Mouse (Mus musculus) stomach, postnatal 0 days (tissue): ENCODE results near the gene Psme2. TPM values are rescaled to one million over a fixed set of nuclear protein-coding genes. Genes with fewer than 3 reads are reported as not detected.

Experiments
- ATAC-seq: fragments of 200-750 bp; cut with Nextera tagmentation; 2 replicates; pipeline ENCODE4 v1.8.0; 2017; ENCODE audit not compliant: low FRiP score, low TSS enrichment
- DNase-seq: peaks from one replicate; pipeline ENCODE4 v3.0.0-alpha.2; 2016; ENCODE audit warnings: low spot score
- H3K27ac ChIP-seq: fragments of 300-500 bp; sonication (generic); replicated peaks from 2 replicates; pipeline ENCODE4 v1.5.1; 2014; ENCODE audit warnings: mild to moderate bottlenecking, control low read depth
- H3K27me3 ChIP-seq: fragments of 300-500 bp; sonication (generic); 2 replicates; pipeline ENCODE4 v1.6.1; 2014; ENCODE audit warnings: low read length; ENCODE audit not compliant: control insufficient read depth, insufficient read depth
- H3K36me3 ChIP-seq: fragments of 300-500 bp; sonication (generic); 2 replicates; pipeline ENCODE4 v1.6.1; 2014; ENCODE audit warnings: low read length, mixed read lengths; ENCODE audit not compliant: control insufficient read depth, insufficient read depth
- H3K4me1 ChIP-seq: fragments of 300-500 bp; sonication (generic); replicated peaks from 2 replicates; pipeline ENCODE4 v1.6.1; 2014; ENCODE audit warnings: antibody characterized with exemption; ENCODE audit not compliant: control insufficient read depth, insufficient read depth
- H3K4me2 ChIP-seq: fragments of 300-500 bp; sonication (generic); replicated peaks from 2 replicates; pipeline ENCODE4 v1.6.1; 2014; ENCODE audit warnings: low read depth, mild to moderate bottlenecking, control low read depth, moderate library complexity
- H3K4me3 ChIP-seq: fragments of 300-500 bp; sonication (generic); 2 replicates; pipeline ENCODE4 v1.5.1; 2014; ENCODE audit warnings: low read depth, low read length, control low read depth
- H3K9ac ChIP-seq: fragments of 300-500 bp; sonication (generic); 2 replicates; pipeline ENCODE4 v1.6.1; 2014; ENCODE audit warnings: mild to moderate bottlenecking, low read length, control low read depth, mixed read lengths
- H3K9me3 ChIP-seq: fragments of 300-500 bp; sonication (generic); 2 replicates; pipeline ENCODE4 v1.6.1; 2016; ENCODE audit warnings: low read length; ENCODE audit not compliant: control insufficient read depth
- CTCF ChIP-seq: IDR thresholded peaks from 2 replicates; pipeline ENCODE4 v1.5.1; 2016; ENCODE audit warnings: antibody characterized with exemption, low read depth, mild to moderate bottlenecking, moderate library complexity
- EP300 ChIP-seq: optimal IDR thresholded peaks from 2 replicates; pipeline ENCODE3; 2016; ENCODE audit warnings: antibody characterized with exemption
- WGBS: fragments of 180-500 bp; shearing (Covaris S2); extraction: QIAGEN DNeasy Blood & Tissue Kit; methylation state at CpG from one replicate; pipeline ENCODE4 v1.1.7; 2014; 5-methylcytosine and 5-hydroxymethylcytosine counted together
- polyA plus RNA-seq: library from polyadenylated mRNA; unstranded; fragments of >200 nt; fragmentation: Nextera tagmentation; extraction: Ambion mirVana; gene quantifications from 2 replicates; pipeline ENCODE4 v1.2.1, GENCODE M21; 2015

The Psme2 gene
- 268 and 316 TPM in 2 replicates for polyA plus RNA-seq

- Histone ChIP-seq H3K27me3 (no peaks in the 10 kb centered on the region), H3K4me3 (peak within 1 kb of the TSS; percentile 72), H3K9me3 (no peaks in the 10 kb centered on the region), H3K27ac (peak within 1 kb of the TSS; percentile 96), H3K4me1 (peaks cover 2% of the 10 kb centered on the region; the same call in 1 of the 2 replicates), H3K9ac (peak within 1 kb of the TSS; percentile 91), H3K4me2 (peak within 1 kb of the TSS; percentile 96), H3K36me3 (peaks cover 4% of the 10 kb centered on the region)
- peak; percentile 94 for ATAC-seq
- WGBS = under 1% methylated on average over 22 of the region's 22 CpGs
- peak; percentile 96 for DNase-seq
- no peak for TF ChIP-seq EP300
- TF ChIP-seq CTCF = peak; percentile 38
These were observed at the start of gene Psme2 for GRCm38 (mm10) chr14:55590748-55591330. Gene Psme2 (minus strand): TSS chr14:55591113.

- Histone ChIP-seq H3K36me3 (peaks cover 13% of the 10 kb centered on the region), H3K4me2 (no peak within 1 kb of the TSS), H3K9me3 (no peaks in the 10 kb centered on the region), H3K27me3 (no peaks in the 10 kb centered on the region), H3K27ac (no peak within 1 kb of the TSS), H3K9ac (no peak within 1 kb of the TSS), H3K4me3 (no peak within 1 kb of the TSS), H3K4me1 (no peaks in the 10 kb centered on the region; the same call in 1 of the 2 replicates)
- TF ChIP-seq CTCF (no peak), EP300 (no peak)
- 92% methylated on average over 9 of the region's 9 CpGs for WGBS
- ATAC-seq (no peak), DNase-seq (no peak)
These were observed 46.9 kb upstream of the Psme2 start, which contains the start of gene Gm49378 for GRCm38 (mm10) chr14:55637795-55638194. Gene Gm49378 (minus strand): TSS chr14:55637895.

- 2% methylated on average over 33 of the region's 33 CpGs for WGBS
- peak within 1 kb of the TSS; percentile 65 for H3K4me3 ChIP-seq
- no peaks in the 10 kb centered on the region for H3K9me3 ChIP-seq
- ATAC-seq (peak; percentile 88), DNase-seq (peak; percentile 92)
- peak within 1 kb of the TSS; percentile 97 for H3K4me2 ChIP-seq
- H3K27ac ChIP-seq = peak within 1 kb of the TSS; percentile 71
- no peaks in the 10 kb centered on the region for H3K4me1 ChIP-seq
- H3K9ac ChIP-seq = peak within 1 kb of the TSS; percentile 74
- TF ChIP-seq CTCF = no peak
- TF ChIP-seq EP300 = no peak
- no peaks in the 10 kb centered on the region for H3K27me3 ChIP-seq
- peaks cover 24% of the 10 kb centered on the region for H3K36me3 ChIP-seq
These were observed 44.7 kb upstream of the Psme2 start, which contains the start of gene Ipo4 for GRCm38 (mm10) chr14:55635523-55636007. Gene Ipo4 (minus strand): TSS chr14:55635957.

GRCm38 (mm10) chr14:55634874-55635522 lies 44.1 kb upstream of the Psme2 start:
- ATAC-seq = no peak; the same call in none of the 2 replicates
- Histone ChIP-seq H3K27ac (peak overlapping the region; percentile 71), H3K36me3 (peaks cover 30% of the 10 kb centered on the region), H3K27me3 (no peaks in the 10 kb centered on the region), H3K9ac (peak overlapping the region; percentile 74), H3K4me2 (peak overlapping the region; percentile 97), H3K9me3 (no peaks in the 10 kb centered on the region), H3K4me1 (no peaks in the 10 kb centered on the region), H3K4me3 (peak overlapping the region; percentile 65)
- no peak for DNase-seq
- TF ChIP-seq CTCF = no peak
- 3% methylated on average over 21 of the region's 23 CpGs for WGBS

- Histone ChIP-seq H3K9ac (no peak overlapping the region), H3K36me3 (peaks cover 46% of the 10 kb centered on the region), H3K27me3 (no peaks in the 10 kb centered on the region), H3K27ac (no peak overlapping the region), H3K4me1 (no peaks in the 10 kb centered on the region), H3K4me2 (no peak overlapping the region), H3K9me3 (no peaks in the 10 kb centered on the region), H3K4me3 (no peak overlapping the region)
- 42% methylated on average over 5 of the region's 5 CpGs for WGBS
- TF ChIP-seq EP300 (no peak), CTCF (peak; percentile 82)
- DNase-seq = peak; percentile 60
- peak; percentile 18; the same call in 1 of the 2 replicates for ATAC-seq
These were observed 38.4 kb upstream of the Psme2 start for GRCm38 (mm10) chr14:55629312-55629711.
